Comparison of ENCODE assay signal across 8 mouse cellular contexts in genomic region chr10:127194428-127195327, GRCm38 (mm10). TPM values are rescaled to one million over a fixed set of nuclear protein-coding genes. Genes with fewer than 3 reads are reported as not detected.
DNase-seq lines count a peak whose midpoint lies in the region; ATAC-seq and TF ChIP-seq lines count a peak whose summit lies in the region.

No protein-coding gene starts in this region.

- 10% methylated on average over 18 of the region's 22 CpGs for WGBS in embryonic facial prominence, embryonic 15.5 days
- 11% methylated on average over 22 of the region's 22 CpGs for WGBS in heart, embryonic 13.5 days
- WGBS in kidney, embryonic 14.5 days = 4% methylated on average over 22 of the region's 22 CpGs

- H3K9ac ChIP-seq in embryonic facial prominence, embryonic 15.5 days = peak overlapping the region; percentile 90
- peak overlapping the region; percentile 96 for H3K9ac ChIP-seq in heart, embryonic 13.5 days
- peak overlapping the region; percentile 85 for H3K9ac ChIP-seq in kidney, embryonic 14.5 days (ENCODE audit: low read depth, low read length)

- peak; percentile 75 for DNase-seq in adrenal gland, postnatal 25 days
- DNase-seq in lung, postnatal 10 days = peak; percentile 87
- peak; percentile 56 for DNase-seq in retina, embryonic 14.5 days (ENCODE audit: low spot score)
- DNase-seq in right cerebral cortex, postnatal 4 days = no peak

- peak overlapping the region; percentile 91 for H3K4me2 ChIP-seq in embryonic facial prominence, embryonic 15.5 days (replicated peaks)
- H3K4me2 ChIP-seq in heart, embryonic 13.5 days = peak overlapping the region; percentile 94
- peak overlapping the region; percentile 53 for H3K4me2 ChIP-seq in kidney, embryonic 14.5 days (replicated peaks; ENCODE audit: low read depth, low read length)

- peak overlapping the region; percentile 95 for H3K27ac ChIP-seq in embryonic facial prominence, embryonic 15.5 days (replicated peaks)
- H3K27ac ChIP-seq in heart, embryonic 13.5 days (replicated peaks) = peak overlapping the region; percentile 95
- H3K27ac ChIP-seq in kidney, embryonic 14.5 days (ENCODE audit: low read depth, low read length) = peak overlapping the region; percentile 95

- peaks cover 57% of the 10 kb centered on the region for H3K36me3 ChIP-seq in E14TG2a.4 (ENCODE audit: insufficient read depth, low read length)
- H3K36me3 ChIP-seq in embryonic facial prominence, embryonic 15.5 days = peaks cover 48% of the 10 kb centered on the region
- peaks cover 53% of the 10 kb centered on the region for H3K36me3 ChIP-seq in heart, embryonic 13.5 days
- peaks cover 32% of the 10 kb centered on the region; the same call in 1 of the 2 replicates for H3K36me3 ChIP-seq in kidney, embryonic 14.5 days (ENCODE audit: control insufficient read depth, insufficient read depth, low read length)

- TF ChIP-seq CTCF in E14TG2a.4 (conservative IDR thresholded peaks at IDR 0.05; ENCODE audit: low read length) = no peak

- no peaks in the 10 kb centered on the region for H3K9me3 ChIP-seq in E14TG2a.4 (ENCODE audit: low read length)
- no peaks in the 10 kb centered on the region for H3K9me3 ChIP-seq in embryonic facial prominence, embryonic 15.5 days (replicated peaks)
- H3K9me3 ChIP-seq in heart, embryonic 13.5 days = no peaks in the 10 kb centered on the region
- no peaks in the 10 kb centered on the region for H3K9me3 ChIP-seq in kidney, embryonic 14.5 days (ENCODE audit: control insufficient read depth, low read length)

- H3K4me1 ChIP-seq in E14TG2a.4 (replicated peaks; ENCODE audit: low read depth, low read length) = peaks cover 91% of the 10 kb centered on the region
- peaks cover 59% of the 10 kb centered on the region for H3K4me1 ChIP-seq in embryonic facial prominence, embryonic 15.5 days
- H3K4me1 ChIP-seq in heart, embryonic 13.5 days = peaks cover 58% of the 10 kb centered on the region
- peaks cover 27% of the 10 kb centered on the region; the same call in 1 of the 2 replicates for H3K4me1 ChIP-seq in kidney, embryonic 14.5 days (ENCODE audit: control insufficient read depth, insufficient read depth, low read length)

- H3K27me3 ChIP-seq in E14TG2a.4 (ENCODE audit: insufficient read depth, low read length) = no peaks in the 10 kb centered on the region
- no peaks in the 10 kb centered on the region for H3K27me3 ChIP-seq in embryonic facial prominence, embryonic 15.5 days
- no peaks in the 10 kb centered on the region for H3K27me3 ChIP-seq in heart, embryonic 13.5 days (replicated peaks)
- no peaks in the 10 kb centered on the region for H3K27me3 ChIP-seq in kidney, embryonic 14.5 days (ENCODE audit: control insufficient read depth, insufficient read depth, low read length)

- ATAC-seq in embryonic facial prominence, embryonic 15.5 days (ENCODE audit: insufficient number of reproducible peaks, low FRiP score, low TSS enrichment, low read depth) = peak; percentile 15; the same call in 1 of the 2 replicates
- 0 out of 2 replicates have a peak, but pooled peaks have one; percentile 29 for ATAC-seq in heart, embryonic 13.5 days (ENCODE audit: extremely low read depth, insufficient number of reproducible peaks, low FRiP score, low TSS enrichment)
- peak; percentile 37 for ATAC-seq in kidney, embryonic 14.5 days (ENCODE audit: low FRiP score, low TSS enrichment)

- peak overlapping the region; percentile 94 for H3K4me3 ChIP-seq in E14TG2a.4 (replicated peaks; ENCODE audit: low read length)
- H3K4me3 ChIP-seq in embryonic facial prominence, embryonic 15.5 days (replicated peaks) = peak overlapping the region; percentile 92
- H3K4me3 ChIP-seq in heart, embryonic 13.5 days = peak overlapping the region; percentile 96
- peak overlapping the region; percentile 94 for H3K4me3 ChIP-seq in kidney, embryonic 14.5 days (ENCODE audit: low read length)

RNA-seq across cellular contexts. Expression of gene Dtx3, which starts 0.8 kb away (rescaled TPM):
- 89.7 and 96.8 TPM in 2 replicates for total RNA-seq in adrenal gland, postnatal 25 days (2021)
- 152 and 179 TPM in 2 replicates for polyA plus RNA-seq in embryonic facial prominence, embryonic 15.5 days (2015; fragmentation: Nextera tagmentation; extraction: Ambion mirVana)
- polyA plus RNA-seq in heart, embryonic 13.5 days (2015; fragmentation: Nextera tagmentation; extraction: Ambion mirVana) = 65.2 and 67.7 TPM in 2 replicates
- 107 and 117 TPM in 2 replicates for polyA plus RNA-seq in kidney, embryonic 14.5 days (2014; fragmentation: Nextera tagmentation; extraction: Ambion mirVana)

RNA-seq across cellular contexts. Expression of gene Arhgef25, which starts 4.8 kb away (rescaled TPM):
- total RNA-seq in adrenal gland, postnatal 25 days (2021) = 27.9 and 28.7 TPM in 2 replicates
- 116 TPM in 2 replicates for polyA plus RNA-seq in embryonic facial prominence, embryonic 15.5 days (2015; fragmentation: Nextera tagmentation; extraction: Ambion mirVana)
- polyA plus RNA-seq in heart, embryonic 13.5 days (2015; fragmentation: Nextera tagmentation; extraction: Ambion mirVana) = 21.4 and 21.6 TPM in 2 replicates
- polyA plus RNA-seq in kidney, embryonic 14.5 days (2014; fragmentation: Nextera tagmentation; extraction: Ambion mirVana) = 31.0 and 32.9 TPM in 2 replicates

RNA-seq across cellular contexts. Expression of gene Slc26a10, which starts 14.2 kb away (rescaled TPM):
- total RNA-seq in adrenal gland, postnatal 25 days (2021) = 3.2 and 6.0 TPM in 2 replicates
- 1.6 and 1.9 TPM in 2 replicates for polyA plus RNA-seq in embryonic facial prominence, embryonic 15.5 days (2015; fragmentation: Nextera tagmentation; extraction: Ambion mirVana)
- 18.0 and 21.5 TPM in 2 replicates for polyA plus RNA-seq in heart, embryonic 13.5 days (2015; fragmentation: Nextera tagmentation; extraction: Ambion mirVana)
- 2.0 and 2.3 TPM in 2 replicates for polyA plus RNA-seq in kidney, embryonic 14.5 days (2014; fragmentation: Nextera tagmentation; extraction: Ambion mirVana)

RNA-seq across cellular contexts. Expression of gene Pip4k2c, which starts 16.7 kb away (rescaled TPM):
- total RNA-seq in adrenal gland, postnatal 25 days (2021) = 38.4 and 48.8 TPM in 2 replicates
- polyA plus RNA-seq in embryonic facial prominence, embryonic 15.5 days (2015; fragmentation: Nextera tagmentation; extraction: Ambion mirVana) = 31.0 and 31.3 TPM in 2 replicates
- polyA plus RNA-seq in heart, embryonic 13.5 days (2015; fragmentation: Nextera tagmentation; extraction: Ambion mirVana) = 23.2 and 23.8 TPM in 2 replicates
- 19.2 and 31.0 TPM in 2 replicates for polyA plus RNA-seq in kidney, embryonic 14.5 days (2014; fragmentation: Nextera tagmentation; extraction: Ambion mirVana)

RNA-seq across cellular contexts. Expression of gene B4galnt1, which starts 29.7 kb away (rescaled TPM):
- 6.8 and 8.5 TPM in 2 replicates for total RNA-seq in adrenal gland, postnatal 25 days (2021)
- 11.0 and 12.7 TPM in 2 replicates for polyA plus RNA-seq in embryonic facial prominence, embryonic 15.5 days (2015; fragmentation: Nextera tagmentation; extraction: Ambion mirVana)
- 1.2 and 1.7 TPM in 2 replicates for polyA plus RNA-seq in heart, embryonic 13.5 days (2015; fragmentation: Nextera tagmentation; extraction: Ambion mirVana)
- polyA plus RNA-seq in kidney, embryonic 14.5 days (2014; fragmentation: Nextera tagmentation; extraction: Ambion mirVana) = 6.2 and 8.7 TPM in 2 replicates
